In the genomic region with DNA sequence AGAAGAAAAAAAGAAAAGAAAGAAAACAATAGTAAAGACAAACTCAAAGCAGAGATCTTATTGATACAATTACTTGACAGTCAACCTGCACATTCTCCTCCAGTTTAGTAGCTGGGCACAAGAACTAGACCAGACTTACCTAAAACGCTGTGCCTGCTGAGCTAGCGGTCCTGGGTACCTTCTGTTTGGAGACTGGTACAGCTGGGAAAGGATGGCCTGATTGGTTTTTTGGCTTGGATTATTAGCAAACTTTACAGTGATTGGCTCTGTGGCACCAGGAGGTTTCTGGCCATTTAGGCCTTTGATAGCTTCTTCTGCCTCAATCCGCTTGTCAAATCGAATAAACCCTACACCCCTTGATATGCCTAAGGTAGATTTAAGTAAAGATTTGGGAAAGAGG, we compare ENCODE assay signal across 11 mouse cellular contexts.
"Had no signal": no experiment of that assay in that cellular context is flagged by ENCODE, and none has a peak within 500 bp of the region (broad histone marks: within the 10 kb centered on the region; RNA-seq: fewer than 3 reads in every experiment).

No protein-coding gene starts in this region.

- H3K4me2 ChIP-seq: limb, embryonic 13.5 days; midbrain, embryonic 12.5 days; neural tube, embryonic 15.5 days had no signal

- H3K4me1 ChIP-seq: limb, embryonic 13.5 days; midbrain, embryonic 12.5 days had no signal

- H3K27me3 ChIP-seq: limb, embryonic 13.5 days; midbrain, embryonic 12.5 days; neural tube, embryonic 15.5 days had no signal

- H3K4me3 ChIP-seq: limb, embryonic 13.5 days; midbrain, embryonic 12.5 days; myocyte; neural tube, embryonic 15.5 days had no signal

- H3K9ac ChIP-seq: limb, embryonic 13.5 days; liver, embryonic 14.5 days; midbrain, embryonic 12.5 days; neural tube, embryonic 15.5 days had no signal

- H3K9me3 ChIP-seq: limb, embryonic 13.5 days; midbrain, embryonic 12.5 days; neural tube, embryonic 15.5 days had no signal

- H3K27ac ChIP-seq: limb, embryonic 13.5 days; liver, embryonic 14.5 days; midbrain, embryonic 12.5 days; neural tube, embryonic 15.5 days had no signal

- H3K36me3 ChIP-seq: limb, embryonic 13.5 days had no signal

- DNase-seq: kidney, postnatal 25 days; layer of hippocampus, postnatal 36 days; lung, adult 18-20 months; right cerebral cortex, adult 18-20 months; right cerebral cortex, postnatal 25 days; thymus, postnatal 36 days had no signal
